Mouse (Mus musculus): ENCODE results near the gene Ptbp1. TPM values are rescaled to one million over a fixed set of nuclear protein-coding genes. Genes with fewer than 3 reads are reported as not detected.

Ptbp1 gene
- polyA plus RNA-seq, 1 experiment from 2014 or later: 438 TPM

- H3K9ac ChIP-seq: no peak overlapping the region
- H3K9me3 ChIP-seq (replicated peaks): no peaks in the 10 kb centered on the region
- no peaks in the 10 kb centered on the region for H3K36me3 ChIP-seq
- H3K4me1 ChIP-seq: peaks cover 42% of the 10 kb centered on the region
- no peak overlapping the region for H3K4me2 ChIP-seq
- ATAC-seq (replicated peaks; ENCODE audit: low FRiP score): no peak
- no peaks in the 10 kb centered on the region for H3K27me3 ChIP-seq
- WGBS: 68% methylated on average over 2 of the region's 2 CpGs
- peak overlapping the region; percentile 10; the same call in 1 of the 2 replicates for H3K27ac ChIP-seq
- H3K4me3 ChIP-seq (replicated peaks): no peak overlapping the region
Observed at GRCm38 (mm10) chr10:79838151-79838550, 16.1 kb upstream of the Ptbp1 start.

GRCm38 (mm10) chr10:79840091-79840490 lies 14.1 kb upstream of the Ptbp1 start:
- Histone ChIP-seq H3K36me3 (no peaks in the 10 kb centered on the region), H3K9ac (peak overlapping the region; percentile 42; the same call in 1 of the 2 replicates), H3K9me3 (replicated peaks) (no peaks in the 10 kb centered on the region), H3K27ac (peak overlapping the region; percentile 96), H3K4me1 (peaks cover 54% of the 10 kb centered on the region), H3K4me2 (peak overlapping the region; percentile 65), H3K27me3 (no peaks in the 10 kb centered on the region), H3K4me3 (replicated peaks) (peak overlapping the region; percentile 43)
- 91% methylated on average over 3 of the region's 3 CpGs for WGBS
- no peak for ATAC-seq (replicated peaks; ENCODE audit: low FRiP score)

GRCm38 (mm10) chr10:79840644-79841551 lies 13.3 kb upstream of the Ptbp1 start:
- Histone ChIP-seq H3K27ac (peak overlapping the region; percentile 96), H3K4me1 (peaks cover 57% of the 10 kb centered on the region), H3K36me3 (no peaks in the 10 kb centered on the region), H3K9me3 (replicated peaks) (no peaks in the 10 kb centered on the region), H3K4me2 (peak overlapping the region; percentile 65), H3K4me3 (replicated peaks) (peak overlapping the region; percentile 43), H3K9ac (peak overlapping the region; percentile 42), H3K27me3 (no peaks in the 10 kb centered on the region)
- WGBS: under 1% methylated on average over 24 of the region's 24 CpGs
- ATAC-seq (replicated peaks; ENCODE audit: low FRiP score): peak; percentile 94

- H3K9ac ChIP-seq: no peak overlapping the region
- no peaks in the 10 kb centered on the region for H3K9me3 ChIP-seq (replicated peaks)
- H3K4me1 ChIP-seq: peaks cover 66% of the 10 kb centered on the region
- H3K36me3 ChIP-seq: no peaks in the 10 kb centered on the region
- WGBS: 71% methylated on average over 3 of the region's 3 CpGs
- H3K27me3 ChIP-seq: no peaks in the 10 kb centered on the region
- H3K27ac ChIP-seq: peak overlapping the region; percentile 78
- no peak overlapping the region for H3K4me3 ChIP-seq (replicated peaks)
- H3K4me2 ChIP-seq: no peak overlapping the region
- ATAC-seq (replicated peaks; ENCODE audit: low FRiP score): no peak
Observed at GRCm38 (mm10) chr10:79842322-79842721, 11.9 kb upstream of the Ptbp1 start.

- Histone ChIP-seq H3K27ac (peak overlapping the region; percentile 78), H3K4me2 (0 out of 2 replicates have a peak overlapping the region, but pooled peaks have one; percentile 10), H3K27me3 (no peaks in the 10 kb centered on the region), H3K9ac (no peak overlapping the region), H3K4me3 (replicated peaks) (no peak overlapping the region), H3K9me3 (replicated peaks) (no peaks in the 10 kb centered on the region), H3K4me1 (peaks cover 74% of the 10 kb centered on the region), H3K36me3 (no peaks in the 10 kb centered on the region)
- no peak for ATAC-seq (replicated peaks; ENCODE audit: low FRiP score)
- WGBS: 34% methylated on average over 6 of the region's 6 CpGs
Observed at GRCm38 (mm10) chr10:79843476-79843875, 10.8 kb upstream of the Ptbp1 start.

- Histone ChIP-seq H3K4me1 (peaks cover 73% of the 10 kb centered on the region), H3K4me2 (no peak overlapping the region), H3K9ac (no peak overlapping the region), H3K9me3 (replicated peaks) (no peaks in the 10 kb centered on the region), H3K27me3 (no peaks in the 10 kb centered on the region), H3K4me3 (replicated peaks) (no peak overlapping the region), H3K27ac (peak overlapping the region; percentile 54), H3K36me3 (no peaks in the 10 kb centered on the region)
- ATAC-seq (replicated peaks; ENCODE audit: low FRiP score): peak; percentile 47
- WGBS: 26% methylated on average over 5 of the region's 5 CpGs
Observed at GRCm38 (mm10) chr10:79846553-79846952, 7.7 kb upstream of the Ptbp1 start.

- no peak overlapping the region for H3K9ac ChIP-seq
- no peak overlapping the region for H3K4me2 ChIP-seq
- peaks cover 62% of the 10 kb centered on the region for H3K4me1 ChIP-seq
- H3K9me3 ChIP-seq (replicated peaks): no peaks in the 10 kb centered on the region
- no peak overlapping the region for H3K4me3 ChIP-seq (replicated peaks)
- H3K27me3 ChIP-seq: no peaks in the 10 kb centered on the region
- ATAC-seq (replicated peaks; ENCODE audit: low FRiP score): no peak
- H3K36me3 ChIP-seq: no peaks in the 10 kb centered on the region
- 78% methylated on average over 8 of the region's 8 CpGs for WGBS
- no peak overlapping the region for H3K27ac ChIP-seq
Observed at GRCm38 (mm10) chr10:79849941-79850628, 4.1 kb upstream of the Ptbp1 start.

- peak overlapping the region; percentile 95 for H3K4me2 ChIP-seq
- no peak overlapping the region; the same call in 1 of the 2 replicates for H3K9ac ChIP-seq
- H3K4me1 ChIP-seq: peaks cover 60% of the 10 kb centered on the region
- peak overlapping the region; percentile 96; the same call in 1 of the 2 replicates for H3K4me3 ChIP-seq (replicated peaks)
- no peaks in the 10 kb centered on the region for H3K27me3 ChIP-seq
- ATAC-seq (replicated peaks; ENCODE audit: low FRiP score): no peak
- peak overlapping the region; percentile 100 for H3K27ac ChIP-seq
- no peaks in the 10 kb centered on the region for H3K9me3 ChIP-seq (replicated peaks)
- WGBS: 68% methylated on average over 3 of the region's 3 CpGs
- H3K36me3 ChIP-seq: peaks cover 5% of the 10 kb centered on the region
Observed at GRCm38 (mm10) chr10:79851653-79852052, 2.6 kb upstream of the Ptbp1 start.

GRCm38 (mm10) chr10:79852107-79852789 lies 2.0 kb upstream of the Ptbp1 start:
- Histone ChIP-seq H3K4me2 (peak overlapping the region; percentile 95), H3K27me3 (no peaks in the 10 kb centered on the region), H3K9me3 (replicated peaks) (no peaks in the 10 kb centered on the region), H3K4me3 (replicated peaks) (peak overlapping the region; percentile 96), H3K27ac (peak overlapping the region; percentile 100), H3K4me1 (peaks cover 62% of the 10 kb centered on the region), H3K9ac (peak overlapping the region; percentile 73), H3K36me3 (peaks cover 11% of the 10 kb centered on the region)
- 38% methylated on average over 9 of the region's 9 CpGs for WGBS
- no peak for ATAC-seq (replicated peaks; ENCODE audit: low FRiP score)

GRCm38 (mm10) chr10:79852827-79853226 lies 1.4 kb upstream of the Ptbp1 start:
- Histone ChIP-seq H3K27ac (peak overlapping the region; percentile 100), H3K4me1 (peaks cover 62% of the 10 kb centered on the region), H3K4me3 (replicated peaks) (peak overlapping the region; percentile 96), H3K27me3 (no peaks in the 10 kb centered on the region), H3K4me2 (peak overlapping the region; percentile 95), H3K9ac (peak overlapping the region; percentile 73), H3K36me3 (peaks cover 17% of the 10 kb centered on the region), H3K9me3 (replicated peaks) (no peaks in the 10 kb centered on the region)
- ATAC-seq (replicated peaks; ENCODE audit: low FRiP score): no peak
- WGBS: 16% methylated on average over 8 of the region's 8 CpGs

GRCm38 (mm10) chr10:79853392-79853791 lies 835 bp upstream of the Ptbp1 start:
- peaks cover 62% of the 10 kb centered on the region for H3K4me1 ChIP-seq
- under 1% methylated on average over 15 of the region's 15 CpGs for WGBS

More at GRCm38 (mm10) chr10:79853392-79853791, 835 bp upstream of the Ptbp1 start:
- H3K36me3 ChIP-seq: peaks cover 23% of the 10 kb centered on the region
- H3K4me2 ChIP-seq: peak overlapping the region; percentile 95
- H3K27me3 ChIP-seq: no peaks in the 10 kb centered on the region
- peak overlapping the region; percentile 73 for H3K9ac ChIP-seq
- H3K9me3 ChIP-seq (replicated peaks): no peaks in the 10 kb centered on the region
- peak; percentile 43 for ATAC-seq (replicated peaks; ENCODE audit: low FRiP score)
- peak overlapping the region; percentile 100 for H3K27ac ChIP-seq
- H3K4me3 ChIP-seq (replicated peaks): peak overlapping the region; percentile 96
